Mouse (Mus musculus): ENCODE measurements at regions not wholly inside any gene's neighbourhood (a gene's known extent, or its start where the extent isn't known, plus 50 kb on each side); places are given as distances from the start of the nearest gene placed in this dataset.

DNA sequence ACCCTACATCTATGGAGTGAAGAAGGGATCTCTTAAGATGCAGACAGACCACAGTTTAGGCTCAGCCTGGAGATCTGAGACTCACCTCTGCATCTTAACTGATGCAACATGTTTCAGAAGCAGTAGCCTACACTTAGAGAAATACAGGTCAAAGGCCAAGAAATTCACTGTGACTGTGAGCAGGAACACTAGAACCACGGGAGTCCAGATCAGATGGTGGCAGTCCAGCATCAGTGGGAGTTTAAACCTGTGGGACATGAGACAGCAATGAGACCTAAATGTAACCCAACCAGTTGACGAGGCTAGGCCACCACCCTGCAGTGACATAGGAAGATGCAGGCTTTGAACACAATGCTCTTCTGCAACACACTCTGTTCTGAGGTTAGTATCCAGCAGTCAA, 511.1 kb upstream of the Mgmt start:
- DNase-seq = no peak

DNA sequence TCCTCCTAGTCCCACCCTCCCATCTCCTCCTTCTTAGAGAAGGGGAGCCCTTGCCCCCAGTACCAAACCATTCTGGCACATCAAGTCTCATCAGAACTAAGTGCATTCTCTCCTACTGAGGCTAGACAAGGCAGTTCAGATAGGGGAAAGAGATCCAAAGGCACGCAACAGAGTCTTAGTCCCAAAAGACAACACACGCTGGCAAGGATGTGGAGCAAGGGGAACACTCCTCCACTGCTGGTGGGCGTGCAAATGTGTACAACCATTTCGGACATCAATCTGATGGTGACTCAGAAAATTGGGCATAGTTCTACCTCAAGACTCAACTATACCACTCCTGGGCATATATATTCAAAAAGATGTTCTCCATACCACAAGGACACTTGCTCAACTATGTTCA, 506.7 kb upstream of the Mgmt start:
- no peak for DNase-seq

DNA sequence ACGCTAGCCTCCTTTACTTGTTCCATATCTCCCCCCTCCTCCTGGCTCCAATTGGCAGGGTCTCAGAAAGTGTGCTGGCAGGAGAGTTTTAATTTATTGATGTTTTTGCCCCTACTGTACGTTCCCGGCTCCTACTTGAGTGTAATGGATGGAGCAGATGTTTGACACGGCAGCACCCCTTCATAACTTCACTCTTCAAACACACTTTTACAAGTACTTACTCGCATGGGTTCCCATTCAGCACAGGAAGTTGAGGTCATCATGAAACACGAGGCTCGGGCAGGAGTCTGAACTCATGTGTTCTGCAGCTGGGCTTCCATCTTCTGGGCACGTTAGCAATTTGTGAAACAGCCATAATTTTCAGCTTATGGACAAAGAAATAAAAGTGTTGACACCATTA, 504.3 kb upstream of the Mgmt start:
- DNase-seq = no peak

DNA sequence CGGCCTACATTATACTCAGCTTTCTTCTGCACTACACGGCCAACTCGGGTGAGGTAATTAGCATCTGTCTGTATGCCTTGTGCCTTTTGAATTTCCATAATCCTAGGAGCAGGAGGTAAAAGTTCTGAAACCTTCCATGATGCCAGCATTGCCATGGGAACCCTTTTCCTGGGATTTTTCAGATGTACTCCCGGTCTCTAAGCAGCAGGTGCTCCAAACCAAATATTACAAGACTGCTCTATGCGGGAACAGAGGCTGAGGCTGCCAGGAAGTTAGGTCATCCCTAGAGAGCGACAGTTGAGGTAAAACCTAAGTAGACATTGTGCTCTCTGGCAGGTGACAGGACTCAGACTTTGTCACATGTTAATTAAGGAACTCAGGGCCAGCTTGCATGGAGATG, 501.0 kb upstream of the Mgmt start:
- DNase-seq = no peak

DNA sequence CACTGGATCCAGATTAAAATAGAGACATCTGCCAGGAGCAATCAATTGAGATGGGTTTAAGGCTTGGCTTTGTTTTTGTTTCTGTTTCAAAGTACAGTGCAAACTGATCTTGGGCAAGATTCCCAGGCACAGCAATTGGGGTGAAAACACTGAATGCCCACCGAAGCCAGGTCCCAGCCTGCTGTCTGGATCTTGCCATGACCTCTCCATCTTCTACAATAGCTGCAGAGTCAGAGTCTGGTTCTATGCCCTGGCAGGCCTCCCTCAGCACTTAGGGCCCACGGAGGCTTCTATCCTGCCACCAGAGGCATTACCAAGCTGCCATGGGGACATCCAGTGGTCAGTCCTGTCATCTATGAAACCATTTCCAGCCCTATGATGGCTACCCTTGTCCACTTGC, 498.6 kb upstream of the Mgmt start:
- no peak for DNase-seq

DNA sequence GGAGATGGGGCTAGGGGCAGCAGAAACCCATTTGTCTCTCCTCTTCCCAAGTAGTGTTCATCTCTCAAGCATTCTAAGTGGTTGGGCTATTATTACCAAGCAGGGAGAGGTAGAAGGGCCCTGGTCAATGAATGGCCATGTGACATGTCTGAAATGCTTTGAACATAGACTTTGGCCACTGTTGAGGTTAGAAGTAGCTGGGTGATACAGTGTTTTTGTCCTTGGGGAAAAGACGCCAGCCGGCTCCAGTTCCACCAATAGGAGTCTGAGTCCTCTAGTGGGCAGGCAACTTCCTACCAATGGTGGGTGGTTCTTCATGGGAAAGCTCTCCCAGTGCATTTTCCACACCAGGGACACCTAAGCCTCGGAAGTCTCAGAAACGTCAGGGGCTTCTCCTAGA, 497.3 kb upstream of the Mgmt start:
- DNase-seq = no peak

DNA sequence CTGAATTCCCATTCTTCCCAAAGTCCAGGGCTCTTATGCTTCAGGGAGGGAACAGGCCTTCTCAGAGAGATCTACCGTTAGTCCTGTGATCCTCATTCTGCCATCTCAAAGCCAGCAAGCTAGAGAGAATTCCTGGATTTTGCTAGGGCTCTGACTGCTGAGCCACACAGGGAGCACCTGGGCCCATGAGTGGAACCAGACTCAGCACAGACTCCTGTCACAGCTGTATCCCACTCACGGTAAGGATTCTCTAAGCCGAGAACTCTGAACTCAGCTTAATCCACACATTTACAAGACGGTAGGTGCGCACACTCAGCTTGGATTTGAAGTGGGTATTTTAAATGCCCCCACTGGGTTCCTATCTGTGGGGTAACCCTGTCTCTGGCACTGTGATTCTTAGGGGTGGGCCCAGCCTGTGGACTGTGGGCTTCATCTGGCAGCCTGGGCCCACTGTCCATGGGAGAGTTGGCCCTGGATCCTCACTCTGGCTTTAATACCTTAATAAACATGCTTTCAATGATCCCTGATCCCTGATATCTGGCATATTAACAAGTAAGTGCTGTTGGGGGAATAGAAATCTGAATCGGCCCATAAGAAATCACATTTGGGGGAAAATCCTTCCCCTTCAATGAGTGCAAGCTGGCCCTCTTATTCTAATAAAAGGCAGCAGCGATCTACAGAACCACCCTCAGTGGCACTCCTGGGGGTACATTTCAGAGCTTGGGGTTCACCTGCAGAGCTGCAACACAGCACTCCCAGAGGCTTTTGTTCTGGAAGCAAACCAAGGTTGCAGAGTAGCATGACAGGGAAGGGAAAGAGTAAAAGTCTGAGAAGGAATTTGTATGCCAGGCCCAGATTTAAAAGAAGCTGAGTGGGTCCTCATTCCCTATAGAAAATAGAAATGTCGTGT, 491.5 kb upstream of the Mgmt start:
- no peak for DNase-seq

DNA sequence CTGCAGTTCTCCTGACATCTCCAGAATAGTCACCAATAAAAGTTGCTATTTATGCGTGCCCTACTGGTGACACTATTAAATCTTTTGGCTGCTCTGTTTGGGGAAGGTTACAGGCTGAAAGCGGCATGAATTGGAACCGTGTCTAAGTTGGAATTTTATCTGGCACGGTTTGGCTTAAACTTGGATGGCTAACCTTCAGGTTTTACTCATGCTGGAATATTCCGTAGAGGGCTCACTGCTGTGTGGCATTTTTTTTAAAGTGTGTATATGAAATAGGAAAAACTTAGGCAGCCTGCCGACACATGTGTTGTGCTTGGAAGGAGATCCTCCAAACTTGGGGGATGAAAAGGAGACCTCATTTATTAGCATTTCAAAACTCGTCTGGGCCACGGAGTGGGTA, 489.0 kb upstream of the Mgmt start:
- DNase-seq = no peak

DNA sequence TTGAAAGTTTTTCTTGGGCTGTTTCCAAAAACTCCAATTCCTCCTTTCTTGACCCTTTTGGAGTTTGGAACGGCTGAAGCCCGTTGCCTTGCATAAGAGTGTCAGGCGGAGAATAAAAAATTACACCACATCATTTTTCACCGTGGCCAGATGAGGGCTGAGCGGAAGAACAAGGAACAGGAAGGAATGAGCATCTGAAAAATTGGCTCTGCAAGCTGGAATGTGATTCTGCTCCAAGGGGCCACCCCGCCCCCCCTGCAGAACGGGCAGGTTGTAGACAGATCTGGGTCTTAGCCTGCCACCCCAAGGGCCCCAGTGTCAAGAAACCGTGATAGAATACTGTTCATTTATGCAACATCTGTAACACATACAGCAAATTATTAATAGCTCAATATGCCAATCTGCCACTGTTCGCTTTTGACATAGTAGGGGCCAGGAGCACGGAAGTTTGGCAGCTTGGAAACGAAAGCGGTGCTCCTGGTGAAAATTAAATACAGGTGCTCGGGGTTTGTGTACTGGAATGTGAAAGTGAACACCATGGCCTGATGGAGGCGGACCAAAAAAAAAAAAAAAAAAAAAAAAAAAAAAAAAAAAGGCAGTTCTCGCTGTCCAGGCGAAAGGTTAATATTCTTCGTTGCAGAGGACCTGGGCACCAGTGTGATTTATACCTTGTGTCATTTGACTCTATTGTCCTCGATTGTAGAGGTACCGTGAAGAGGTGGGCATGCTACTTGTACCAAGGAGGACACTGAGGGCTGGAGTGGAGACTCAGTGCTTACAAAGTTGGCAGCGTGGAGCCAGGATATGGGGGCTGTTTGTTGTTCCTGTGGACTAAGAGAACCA, 487.9 kb upstream of the Mgmt start:
- no peak for DNase-seq

DNA sequence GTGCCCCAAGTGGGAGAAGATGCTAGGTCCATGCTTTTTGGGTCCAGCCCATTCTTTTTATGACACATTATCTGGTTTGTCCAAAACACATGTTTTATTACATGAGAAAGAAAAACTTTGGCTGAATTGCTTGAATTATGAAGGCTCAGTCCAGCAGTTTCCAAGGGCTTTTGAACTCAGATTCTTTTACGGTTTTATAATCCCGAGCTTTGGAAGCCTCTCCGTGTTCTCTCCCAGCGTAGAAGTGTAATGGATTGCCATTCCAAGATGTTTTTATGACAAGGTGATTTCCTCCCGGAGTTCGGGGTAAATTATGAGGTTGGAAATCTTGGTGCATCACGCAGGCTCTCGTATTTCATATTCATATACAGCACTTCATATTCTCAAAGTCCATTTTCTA, 479.6 kb upstream of the Mgmt start:
- no peak for DNase-seq

DNA sequence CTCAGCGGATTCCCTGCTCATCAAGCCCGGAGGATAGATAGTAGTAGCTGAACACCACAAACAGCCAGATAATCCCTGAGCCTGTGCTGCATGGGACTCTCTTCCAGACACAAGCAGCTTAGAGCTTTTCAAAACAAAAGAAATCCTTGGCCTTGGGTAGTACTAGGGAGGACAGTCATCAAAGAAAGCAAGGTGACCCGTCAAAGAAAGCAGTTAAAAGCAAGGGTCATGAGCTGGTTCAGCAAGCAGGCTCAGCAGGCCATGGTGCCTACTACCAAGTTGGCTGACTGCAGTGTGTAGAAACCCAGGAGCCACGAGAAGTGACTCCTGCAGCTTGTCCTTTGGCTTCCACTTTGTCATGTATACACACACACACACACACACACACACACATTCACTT, 477.1 kb upstream of the Mgmt start:
- no peak for DNase-seq

DNA sequence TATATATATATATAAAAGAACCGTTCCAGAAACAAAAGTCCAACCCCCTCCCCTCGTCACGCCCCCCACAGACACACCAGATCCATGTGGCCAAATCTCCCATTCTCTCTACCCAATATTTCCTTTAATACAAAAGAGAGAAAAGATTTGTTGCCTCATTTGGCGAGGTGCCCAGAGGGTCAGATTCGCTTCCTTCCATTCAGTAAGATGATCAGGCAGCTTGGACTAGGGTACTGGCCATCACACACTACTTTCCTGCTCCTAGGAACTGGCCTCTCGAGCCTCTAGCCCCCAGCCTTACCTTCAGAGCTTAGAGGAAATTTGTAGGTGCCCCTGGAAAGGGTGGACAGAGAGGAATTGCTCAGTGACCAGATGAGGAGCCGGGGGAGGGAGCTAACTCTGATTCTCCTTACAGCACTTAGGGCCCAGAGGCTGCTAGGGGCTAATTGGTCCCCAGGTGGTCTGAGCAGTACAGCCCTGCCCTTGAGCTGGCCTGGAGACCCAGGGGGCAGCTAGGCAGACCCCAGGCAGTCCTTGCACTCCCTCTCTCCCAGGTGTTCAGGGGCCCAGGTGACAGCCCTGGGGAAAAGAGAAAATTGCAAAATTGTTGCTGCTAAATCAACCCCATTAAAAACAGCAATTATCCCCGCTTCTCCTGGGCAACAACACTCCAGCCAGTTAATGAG, 470.4 kb upstream of the Mgmt start:
- no peak for DNase-seq

DNA sequence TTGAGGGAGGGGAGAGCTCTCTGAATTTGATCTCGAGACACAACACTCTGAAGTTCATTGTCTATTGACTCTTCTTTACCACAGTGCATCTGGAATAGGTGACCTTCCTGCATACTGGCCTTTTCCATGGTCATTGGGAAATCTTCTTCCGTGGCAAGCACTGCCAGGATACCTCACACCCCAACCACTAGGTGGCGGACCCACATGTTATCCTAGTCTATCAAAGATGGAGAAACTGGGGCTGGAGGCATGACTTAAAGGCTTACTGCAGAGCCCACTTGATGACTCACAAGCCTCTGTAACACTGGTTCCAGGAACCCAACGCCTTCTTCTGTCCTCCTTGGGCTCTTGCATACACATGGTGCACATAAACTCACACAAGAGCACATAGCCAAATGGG, 467.2 kb upstream of the Mgmt start:
- DNase-seq = no peak

DNA sequence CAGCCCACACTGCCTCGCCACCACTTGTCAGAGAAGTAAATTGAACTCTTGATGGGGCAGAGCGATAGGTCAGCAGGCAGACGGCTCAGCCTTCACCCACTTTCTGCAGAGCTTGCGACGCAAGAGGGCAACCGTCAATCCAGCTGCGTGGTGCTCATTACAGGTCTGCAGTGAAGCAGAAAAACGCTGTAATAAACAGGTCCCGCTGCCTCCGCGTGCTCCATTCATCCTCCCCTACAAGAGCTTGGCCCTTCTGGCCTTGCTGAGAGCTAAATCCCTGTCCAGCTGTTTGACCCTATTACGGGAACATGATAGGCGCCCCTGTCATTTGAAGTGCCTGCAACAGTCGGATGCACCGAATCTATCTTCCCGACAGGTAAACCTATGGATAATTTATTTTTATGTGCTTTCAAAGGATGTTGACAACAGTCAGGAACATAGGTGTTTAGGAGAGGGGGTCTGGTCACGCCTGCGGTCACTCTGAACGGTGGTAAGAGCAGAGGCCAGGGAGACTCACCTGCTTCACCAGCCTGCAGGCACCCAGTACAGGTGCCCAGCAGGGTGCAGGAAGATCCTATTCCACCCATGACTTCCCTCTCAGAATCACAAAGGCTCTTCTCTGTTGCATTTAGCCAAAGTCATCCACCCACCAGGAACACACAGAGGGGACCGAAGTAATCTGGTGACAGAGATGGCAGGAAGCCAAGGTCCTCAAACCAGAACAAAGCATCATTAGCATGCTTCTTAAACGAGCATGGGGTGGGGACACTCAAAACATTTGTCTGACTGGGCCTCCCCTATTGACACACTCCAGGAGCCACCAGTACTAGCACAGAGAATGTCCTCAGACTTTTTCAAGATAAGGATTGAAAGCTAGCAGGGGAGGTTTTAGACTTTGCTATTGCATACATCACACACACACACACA, 464.1 kb upstream of the Mgmt start:
- no peak for DNase-seq

DNA sequence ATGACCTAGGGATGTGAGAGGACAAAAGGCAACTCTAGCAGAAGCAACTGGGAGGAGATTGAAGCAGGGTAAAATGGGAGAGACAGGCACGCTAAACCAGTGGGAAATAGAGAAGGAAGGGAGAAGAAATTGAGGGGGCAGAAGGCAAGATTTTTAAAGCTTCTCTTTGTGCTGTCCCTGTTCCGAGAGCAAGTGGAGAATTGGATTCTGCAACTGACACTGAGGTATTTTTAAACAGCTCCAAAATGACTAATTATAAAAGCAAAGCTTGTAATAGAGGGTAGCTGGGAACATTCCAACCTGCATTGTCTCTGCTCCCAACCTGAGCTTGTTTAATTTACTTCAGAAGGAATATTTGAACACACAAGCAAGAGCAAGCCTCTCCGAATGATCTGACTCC, 460.7 kb upstream of the Mgmt start:
- no peak for DNase-seq

DNA sequence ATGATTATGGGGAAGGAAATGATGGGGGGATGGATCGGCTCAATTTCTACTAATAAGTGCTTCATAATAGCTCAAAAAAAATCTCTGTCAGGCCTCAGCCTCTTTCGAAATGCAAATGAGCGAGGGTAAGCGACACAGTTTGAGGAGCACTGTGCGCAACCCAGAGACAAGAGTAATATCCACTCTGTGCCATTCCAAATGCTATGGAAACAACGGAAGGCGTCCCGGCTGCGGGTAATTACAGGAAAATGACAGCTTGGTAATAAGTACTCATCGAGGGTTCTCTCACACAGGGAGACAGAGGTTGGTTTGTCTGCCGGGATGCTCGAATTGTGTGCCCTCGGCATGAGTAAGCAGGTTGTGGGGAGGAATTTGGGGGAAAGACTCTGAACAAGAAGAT, 459.9 kb upstream of the Mgmt start:
- no peak for DNase-seq

DNA sequence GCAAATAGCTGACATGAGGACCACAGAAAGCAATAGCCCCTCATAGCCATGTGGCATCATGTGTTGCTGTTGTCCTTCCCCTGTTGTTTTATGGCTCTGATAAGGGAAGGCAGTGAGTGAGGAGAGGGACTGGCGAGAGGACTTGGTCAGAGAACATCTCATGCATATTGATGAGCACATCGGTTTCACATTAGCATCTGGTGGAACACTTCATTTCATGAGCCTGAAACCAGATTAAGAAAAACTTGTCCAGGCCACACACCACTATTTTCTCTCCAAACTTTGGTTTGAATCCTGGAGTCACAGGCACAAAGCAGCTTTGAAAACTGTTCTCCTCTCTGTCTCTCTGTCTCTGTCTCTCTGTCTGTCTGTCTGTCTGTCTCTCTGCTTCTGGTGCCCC, 451.0 kb upstream of the Mgmt start:
- DNase-seq = no peak

DNA sequence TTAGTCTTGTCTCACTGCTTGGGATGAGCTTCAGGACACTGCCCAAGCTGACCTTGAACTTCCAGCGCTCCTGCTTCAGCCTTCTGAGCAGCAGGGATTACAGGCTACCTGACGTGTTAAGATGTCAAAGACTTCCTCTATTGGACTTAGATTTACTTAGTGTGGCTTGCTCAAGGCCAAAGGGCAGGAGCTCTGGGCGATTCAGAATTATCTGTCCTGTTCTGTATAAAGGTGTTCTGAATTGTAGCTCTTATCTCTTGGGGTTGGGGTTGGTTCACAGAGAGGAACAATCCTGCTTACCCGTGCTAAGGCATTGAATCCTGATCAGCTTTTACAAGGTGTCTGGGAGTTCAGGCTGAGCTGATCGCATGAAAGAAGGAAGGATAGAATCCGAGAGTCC, 449.3 kb upstream of the Mgmt start:
- no peak for DNase-seq

DNA sequence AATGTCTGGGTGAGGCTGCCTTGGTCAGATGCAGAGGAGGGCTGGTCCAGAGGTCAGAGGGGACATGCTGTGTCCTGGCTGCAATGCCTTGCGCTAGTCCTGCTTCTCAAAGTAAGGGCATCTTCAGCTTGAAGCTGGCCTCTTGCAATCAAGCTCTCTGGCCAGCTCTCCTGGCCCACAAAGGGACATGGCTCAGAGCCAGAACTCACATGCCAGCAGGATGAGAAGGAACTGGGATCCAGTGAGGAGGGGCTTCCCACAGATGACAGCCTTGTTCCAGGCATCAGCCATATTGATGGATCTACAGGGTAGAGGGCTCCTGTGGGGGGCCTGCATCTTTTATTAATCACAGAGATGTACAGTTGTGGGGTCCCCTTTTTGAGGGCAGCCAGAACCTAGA, 445.1 kb upstream of the Mgmt start:
- DNase-seq = no peak

DNA sequence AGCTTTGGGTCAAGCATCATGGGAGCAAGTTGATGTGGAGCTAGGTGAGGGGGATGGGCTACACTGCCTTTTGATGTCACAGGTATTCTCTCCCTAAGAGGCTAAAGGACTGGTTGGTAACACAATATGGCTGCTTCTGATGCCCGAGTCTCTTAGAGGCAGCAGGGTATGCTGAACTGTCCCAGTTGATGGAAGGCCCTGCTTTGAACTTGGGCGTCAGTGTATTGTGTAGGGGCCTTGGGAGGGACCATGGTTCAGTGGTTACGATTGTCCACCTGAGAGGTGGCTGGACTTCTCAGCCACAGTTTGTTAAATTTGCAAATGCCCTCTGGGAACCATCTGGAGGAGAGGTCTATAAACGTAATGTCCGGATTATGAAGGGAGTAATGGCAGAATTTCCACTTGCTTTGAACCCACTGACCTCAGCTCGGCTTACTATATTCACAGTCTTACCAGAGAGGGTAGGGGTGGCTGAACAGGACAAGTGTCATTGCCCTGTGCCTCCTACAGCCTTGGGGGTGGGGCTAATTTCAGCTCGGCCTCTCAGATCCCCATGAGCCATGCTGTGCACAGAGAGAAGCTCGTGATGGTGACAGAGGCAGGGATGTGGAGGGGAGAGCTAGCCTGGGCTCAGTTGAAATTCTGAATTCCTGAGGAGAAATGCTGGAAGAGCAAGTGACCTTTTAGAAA, 442.6 kb upstream of the Mgmt start:
- DNase-seq = no peak

DNA sequence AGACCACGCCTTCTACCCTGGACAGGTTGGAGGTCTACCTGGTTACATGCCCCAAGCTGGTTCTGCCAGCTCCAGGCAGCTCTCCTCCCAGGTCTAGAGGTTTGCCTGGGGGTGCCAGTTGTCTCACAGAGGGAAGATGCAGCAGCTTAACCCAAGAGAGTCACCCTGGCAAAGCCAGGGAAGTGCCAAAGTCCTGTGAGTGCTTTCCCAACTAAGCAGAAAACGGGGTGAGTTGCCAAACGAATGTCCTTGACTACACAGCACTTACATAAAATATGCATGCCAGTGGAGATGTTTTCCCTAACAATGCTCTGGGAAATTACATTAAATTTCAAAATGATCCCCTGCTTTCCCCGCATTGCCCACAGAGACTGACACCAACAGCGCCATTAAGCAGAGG, 441.9 kb upstream of the Mgmt start:
- no peak for DNase-seq

DNA sequence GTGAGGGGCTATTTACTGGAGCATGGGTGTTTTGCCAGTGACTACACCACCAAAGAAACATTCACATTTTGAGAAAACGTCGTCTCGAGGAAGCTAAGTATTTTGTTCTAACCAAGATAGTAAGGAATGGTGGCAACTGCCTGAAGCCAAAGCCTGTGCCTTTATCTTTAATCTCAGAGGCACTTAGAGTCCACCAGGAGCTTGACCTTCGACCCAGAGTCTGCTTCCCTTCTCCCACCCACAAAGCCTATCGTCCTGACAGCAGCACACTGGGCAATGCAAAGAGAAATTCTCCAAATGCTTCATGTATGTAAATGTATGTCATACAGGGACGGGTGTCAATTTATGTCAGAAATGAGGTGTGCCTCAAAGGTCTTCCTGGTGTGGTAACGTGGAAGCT, 437.2 kb upstream of the Mgmt start:
- DNase-seq = no peak

All from B cell, adult 2 months (primary cell).